Mouse (Mus musculus): Measurements from ENCODE around the gene Guca2b. TPM values are rescaled to one million over a fixed set of nuclear protein-coding genes. Genes with fewer than 3 reads are reported as not detected.

The Guca2b gene
- not detected for total RNA-seq (2021)

- intact Hi-C loops (cut with DNase I), result no loop called here
Measured at GRCm38 (mm10) chr4:119658731-119659130, at the start of gene Guca2b. Guca2b (minus strand) TSS chr4:119658954.

GRCm38 (mm10) chr4:119707751-119708150 lies 49.0 kb upstream of the Guca2b start:
- DNase-seq, result peak; percentile 60 to 64
- intact Hi-C loops (cut with DNase I), result no loop called here

More at GRCm38 (mm10) chr4:119658731-119659130, at the start of gene Guca2b:
- no peak for DNase-seq

- peak; percentile 38 to 54 for DNase-seq
- intact Hi-C loops (cut with DNase I), result no loop called here
Measured at GRCm38 (mm10) chr4:119707326-119707725, 48.6 kb upstream of the Guca2b start.

GRCm38 (mm10) chr4:119703965-119704364 lies 45.2 kb upstream of the Guca2b start:
- intact Hi-C loops (cut with DNase I), result no loop called here
- DNase-seq, result no peak

- intact Hi-C loops (cut with DNase I), result no loop called here
- DNase-seq, result no peak
Measured at GRCm38 (mm10) chr4:119701269-119701954, 42.7 kb upstream of the Guca2b start.

- intact Hi-C loops (cut with DNase I), result no loop called here
- no peak for DNase-seq
Measured at GRCm38 (mm10) chr4:119698339-119698738, 39.6 kb upstream of the Guca2b start.

- intact Hi-C loops (cut with DNase I), result no loop called here
- no peak for DNase-seq
Measured at GRCm38 (mm10) chr4:119685746-119686145, 27.0 kb upstream of the Guca2b start.

GRCm38 (mm10) chr4:119682596-119682995 lies 23.8 kb upstream of the Guca2b start:
- intact Hi-C loops (cut with DNase I), result no loop called here
- no peak for DNase-seq

GRCm38 (mm10) chr4:119672685-119673084 lies 13.9 kb upstream of the Guca2b start:
- intact Hi-C loops (cut with DNase I), result no loop called here
- DNase-seq, result no peak

GRCm38 (mm10) chr4:119671164-119671563 lies 12.4 kb upstream of the Guca2b start:
- intact Hi-C loops (cut with DNase I), result no loop called here
- DNase-seq, result no peak

GRCm38 (mm10) chr4:119670736-119671135 lies 12.0 kb upstream of the Guca2b start:
- no peak for DNase-seq
- intact Hi-C loops (cut with DNase I), result no loop called here

- intact Hi-C loops (cut with DNase I), result no loop called here
- no peak for DNase-seq
Measured at GRCm38 (mm10) chr4:119670210-119670555, 11.4 kb upstream of the Guca2b start.

- DNase-seq, result no peak
- intact Hi-C loops (cut with DNase I), result loop anchor here (1.0 to 5.0 kb wide), 2 partner anchors 38 to 422 kb away; no protein-coding TSS in a partner anchor
Measured at GRCm38 (mm10) chr4:119669356-119670209, 10.8 kb upstream of the Guca2b start.

- no peak for DNase-seq
- intact Hi-C loops (cut with DNase I), result loop anchor here (5.0 kb wide), 1 partner anchor 421 kb away; no protein-coding TSS in a partner anchor
Measured at GRCm38 (mm10) chr4:119668596-119668995, 9.8 kb upstream of the Guca2b start.

- intact Hi-C loops (cut with DNase I), result loop anchor here (5.0 kb wide), 1 partner anchor 421 kb away; no protein-coding TSS in a partner anchor
Measured at GRCm38 (mm10) chr4:119668185-119668584, 9.4 kb upstream of the Guca2b start.

GRCm38 (mm10) chr4:119667454-119667853 lies 8.7 kb upstream of the Guca2b start:
- peak; percentile 74 to 86 for DNase-seq
- intact Hi-C loops (cut with DNase I), result loop anchor here (5.0 kb wide), 1 partner anchor 420 kb away; no protein-coding TSS in a partner anchor

More at GRCm38 (mm10) chr4:119668185-119668584, 9.4 kb upstream of the Guca2b start:
- DNase-seq, result no peak

- DNase-seq, result peak; percentile 37 to 39
- intact Hi-C loops (cut with DNase I), result loop anchor here (5.0 kb wide), 1 partner anchor 419 kb away; no protein-coding TSS in a partner anchor
Measured at GRCm38 (mm10) chr4:119666116-119666515, 7.4 kb upstream of the Guca2b start.

- intact Hi-C loops (cut with DNase I), result loop anchor here (5.0 kb wide), 1 partner anchor 418 kb away; no protein-coding TSS in a partner anchor
- DNase-seq, result no peak
Measured at GRCm38 (mm10) chr4:119665166-119665565, 6.4 kb upstream of the Guca2b start.

- intact Hi-C loops (cut with DNase I), result no loop called here
- no peak for DNase-seq
Measured at GRCm38 (mm10) chr4:119663409-119664095, 4.8 kb upstream of the Guca2b start.

GRCm38 (mm10) chr4:119662976-119663375 lies 4.2 kb upstream of the Guca2b start:
- peak; percentile 37 to 46 for DNase-seq
- intact Hi-C loops (cut with DNase I), result no loop called here

- DNase-seq, result peak; percentile 48 to 63
- intact Hi-C loops (cut with DNase I), result no loop called here
Measured at GRCm38 (mm10) chr4:119662151-119662550, 3.4 kb upstream of the Guca2b start.
